Mouse (Mus musculus) erythroblast, embryonic 14.5 days (primary cell): ENCODE results near the gene Lpin1.

ENCODE experiments used
- GATA1 ChIP-seq: IDR thresholded peaks from 2 replicates; pipeline ENCODE4 v1.6.1; 2012; ENCODE audit warnings: low read length, inconsistent platforms, mixed read lengths
- TAL1 ChIP-seq: IDR thresholded peaks from 3 replicates; pipeline ENCODE4 v1.6.1; 2012; ENCODE audit warnings: low read length, inconsistent platforms, mixed read lengths

DNA sequence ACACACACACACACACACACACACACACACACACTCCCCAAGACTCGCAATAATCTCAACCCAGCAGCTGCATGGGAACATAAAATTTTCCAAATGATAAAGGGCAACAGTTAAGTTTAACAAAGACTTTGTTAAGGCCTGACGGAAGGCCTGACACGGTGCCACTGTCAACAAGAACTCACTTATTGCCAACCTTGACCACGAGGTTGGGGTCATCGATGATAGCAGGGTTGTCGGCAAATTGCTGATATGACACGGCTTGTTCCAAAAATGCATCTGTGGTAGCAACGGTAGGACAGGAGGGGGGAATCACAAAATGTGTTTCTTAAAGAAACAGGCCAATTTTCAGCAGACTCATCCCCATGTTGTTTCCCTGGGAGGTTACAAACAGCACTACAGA is 48.6 kb downstream of the Lpin1 start:
- TF ChIP-seq GATA1: no peak
- no peak for TF ChIP-seq TAL1
